Mouse (Mus musculus) stomach, postnatal 0 days (tissue): ENCODE results near the gene Mfrp. TPM values are rescaled to one million over a fixed set of nuclear protein-coding genes. Genes with fewer than 3 reads are reported as not detected.

Experiments used
- ATAC-seq: fragments of 200-750 bp; cut with Nextera tagmentation; 2 replicates; pipeline ENCODE4 v1.8.0; 2017; ENCODE audit not compliant: low FRiP score, low TSS enrichment
- DNase-seq: peaks from one replicate; pipeline ENCODE4 v3.0.0-alpha.2; 2016; ENCODE audit warnings: low spot score
- H3K27ac ChIP-seq: fragments of 300-500 bp; sonication (generic); replicated peaks from 2 replicates; pipeline ENCODE4 v1.5.1; 2014; ENCODE audit warnings: mild to moderate bottlenecking, control low read depth
- H3K27me3 ChIP-seq: fragments of 300-500 bp; sonication (generic); 2 replicates; pipeline ENCODE4 v1.6.1; 2014; ENCODE audit warnings: low read length; ENCODE audit not compliant: control insufficient read depth, insufficient read depth
- H3K36me3 ChIP-seq: fragments of 300-500 bp; sonication (generic); 2 replicates; pipeline ENCODE4 v1.6.1; 2014; ENCODE audit warnings: low read length, mixed read lengths; ENCODE audit not compliant: control insufficient read depth, insufficient read depth
- H3K4me1 ChIP-seq: fragments of 300-500 bp; sonication (generic); replicated peaks from 2 replicates; pipeline ENCODE4 v1.6.1; 2014; ENCODE audit warnings: antibody characterized with exemption; ENCODE audit not compliant: control insufficient read depth, insufficient read depth
- H3K4me2 ChIP-seq: fragments of 300-500 bp; sonication (generic); replicated peaks from 2 replicates; pipeline ENCODE4 v1.6.1; 2014; ENCODE audit warnings: low read depth, mild to moderate bottlenecking, control low read depth, moderate library complexity
- H3K4me3 ChIP-seq: fragments of 300-500 bp; sonication (generic); 2 replicates; pipeline ENCODE4 v1.5.1; 2014; ENCODE audit warnings: low read depth, low read length, control low read depth
- H3K9ac ChIP-seq: fragments of 300-500 bp; sonication (generic); 2 replicates; pipeline ENCODE4 v1.6.1; 2014; ENCODE audit warnings: mild to moderate bottlenecking, low read length, control low read depth, mixed read lengths
- H3K9me3 ChIP-seq: fragments of 300-500 bp; sonication (generic); 2 replicates; pipeline ENCODE4 v1.6.1; 2016; ENCODE audit warnings: low read length; ENCODE audit not compliant: control insufficient read depth
- CTCF ChIP-seq: IDR thresholded peaks from 2 replicates; pipeline ENCODE4 v1.5.1; 2016; ENCODE audit warnings: antibody characterized with exemption, low read depth, mild to moderate bottlenecking, moderate library complexity
- EP300 ChIP-seq: optimal IDR thresholded peaks from 2 replicates; pipeline ENCODE3; 2016; ENCODE audit warnings: antibody characterized with exemption
- WGBS: fragments of 180-500 bp; shearing (Covaris S2); extraction: QIAGEN DNeasy Blood & Tissue Kit; methylation state at CpG from one replicate; pipeline ENCODE4 v1.1.7; 2014; 5-methylcytosine and 5-hydroxymethylcytosine counted together
- polyA plus RNA-seq: library from polyadenylated mRNA; unstranded; fragments of >200 nt; fragmentation: Nextera tagmentation; extraction: Ambion mirVana; gene quantifications from 2 replicates; pipeline ENCODE4 v1.2.1, GENCODE M21; 2015

The Mfrp gene
- polyA plus RNA-seq, 1 experiment from 2014 or later, result not detected

DNA sequence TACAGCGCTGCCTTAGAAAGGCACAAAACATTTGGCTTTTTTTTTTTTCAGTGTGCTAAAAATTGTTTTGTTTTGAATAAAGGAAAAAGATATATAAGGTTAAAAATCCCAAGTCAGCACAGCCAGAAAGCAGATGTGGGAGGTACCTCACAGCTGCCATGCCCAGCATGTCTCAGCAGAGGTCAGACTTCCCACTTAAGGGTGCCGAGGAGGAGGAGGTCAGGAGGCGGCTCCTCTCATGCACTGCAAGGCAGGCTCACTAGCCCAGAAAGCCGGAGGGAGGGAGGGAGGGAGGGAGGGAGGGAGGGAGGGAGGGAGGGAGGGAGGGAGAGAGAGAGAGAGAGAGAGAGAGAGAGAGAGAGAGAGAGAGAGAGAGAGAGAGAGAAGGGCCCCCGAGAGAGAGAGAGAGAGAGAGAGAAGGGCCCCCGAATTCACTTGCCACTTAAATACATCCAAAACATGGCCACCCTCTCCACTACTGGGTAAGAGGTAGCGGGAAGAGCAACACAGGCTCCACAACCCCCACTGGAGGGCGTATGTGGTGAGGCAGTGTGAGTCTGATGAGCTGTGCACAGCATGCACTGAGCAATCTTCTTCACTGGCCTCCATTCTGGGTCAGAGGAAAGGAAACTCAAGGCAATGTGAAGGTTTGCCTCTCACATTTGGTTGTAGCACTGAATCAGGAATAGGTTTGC lies 42.6 kb downstream of the Mfrp start:
- no peak for DNase-seq
- WGBS, result 49% methylated on average over 5 of the region's 8 CpGs
- no peaks in the 10 kb centered on the region for H3K27me3 ChIP-seq
- no peaks in the 10 kb centered on the region; the same call in 1 of the 2 replicates for H3K4me1 ChIP-seq
- H3K36me3 ChIP-seq, result 0 out of 2 replicates have a peak, but pooled peaks cover 2% of the 10 kb centered on the region
- TF ChIP-seq CTCF, result peak; percentile 59
- no peak for TF ChIP-seq EP300
- H3K4me2 ChIP-seq, result no peak overlapping the region
- no peak overlapping the region for H3K9ac ChIP-seq
- H3K27ac ChIP-seq, result peak overlapping the region; percentile 58; the same call in 1 of the 2 replicates
- no peaks in the 10 kb centered on the region for H3K9me3 ChIP-seq
- H3K4me3 ChIP-seq, result no peak overlapping the region
- ATAC-seq, result peak; percentile 68; the same call in 1 of the 2 replicates

DNA sequence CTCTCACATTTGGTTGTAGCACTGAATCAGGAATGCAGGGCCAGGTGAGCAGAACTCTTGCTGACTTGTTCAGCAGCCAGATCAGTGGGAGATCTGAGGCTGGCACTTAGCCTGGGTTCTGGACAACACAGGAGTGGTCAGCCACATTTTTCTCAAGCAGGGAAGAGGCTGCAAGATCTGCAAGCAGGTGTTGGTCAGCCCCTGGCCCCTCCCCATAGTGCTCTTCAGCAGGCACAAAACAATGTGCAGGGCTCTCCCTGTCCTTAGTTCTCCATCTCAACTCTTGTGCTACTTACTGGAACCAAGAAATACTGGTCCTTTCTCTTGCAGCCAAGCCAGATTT lies 43.2 kb downstream of the Mfrp start:
- TF ChIP-seq CTCF (no peak), EP300 (no peak)
- Histone ChIP-seq H3K9ac (no peak overlapping the region), H3K27ac (peak overlapping the region; percentile 58; the same call in 1 of the 2 replicates), H3K27me3 (no peaks in the 10 kb centered on the region), H3K9me3 (no peaks in the 10 kb centered on the region), H3K4me3 (no peak overlapping the region), H3K4me2 (no peak overlapping the region), H3K4me1 (no peaks in the 10 kb centered on the region; the same call in 1 of the 2 replicates), H3K36me3 (0 out of 2 replicates have a peak, but pooled peaks cover 2% of the 10 kb centered on the region)
- ATAC-seq (no peak), DNase-seq (no peak)

DNA sequence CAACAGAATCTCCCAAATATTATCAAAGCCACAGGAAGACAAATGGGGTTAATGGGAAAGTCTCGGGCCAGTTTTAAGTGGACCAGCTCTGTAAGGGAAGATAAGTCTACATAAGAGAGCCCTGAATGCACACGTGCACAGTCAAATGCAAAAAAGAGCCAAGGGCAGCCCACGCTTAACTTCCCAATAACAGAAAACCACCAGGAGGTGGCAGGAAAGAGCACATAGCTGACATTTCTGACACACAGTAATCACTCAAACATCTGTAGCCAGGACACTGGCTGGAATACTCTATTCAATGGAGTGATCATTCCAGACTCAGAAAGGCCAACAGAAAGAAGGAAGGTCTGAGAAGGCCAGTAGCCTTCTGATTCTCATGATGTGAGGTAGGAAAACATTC lies 45.8 kb downstream of the Mfrp start:
- no peak for DNase-seq
- H3K4me1 ChIP-seq, result no peaks in the 10 kb centered on the region
- no peaks in the 10 kb centered on the region for H3K9me3 ChIP-seq
- H3K27me3 ChIP-seq, result no peaks in the 10 kb centered on the region
- H3K36me3 ChIP-seq, result 0 out of 2 replicates have a peak, but pooled peaks cover 6% of the 10 kb centered on the region
- no peak overlapping the region for H3K4me2 ChIP-seq
- peak; percentile 68 for TF ChIP-seq CTCF
- no peak for TF ChIP-seq EP300
- no peak overlapping the region for H3K4me3 ChIP-seq
- WGBS, result 46% methylated on average over 3 of the region's 3 CpGs
- no peak for ATAC-seq
- no peak overlapping the region for H3K27ac ChIP-seq
- H3K9ac ChIP-seq, result no peak overlapping the region

Other genes starting within 250 kb of the Mfrp start
- 4.2 and 4.5 TPM in 2 replicates for gene Thy1, start 58.3 kb upstream of the Mfrp start, polyA plus RNA-seq
- gene Usp2, start 34.7 kb upstream of the Mfrp start, polyA plus RNA-seq, result 11.6 and 20.2 TPM in 2 replicates
- gene C1qtnf5, start 5.5 kb downstream of the Mfrp start, polyA plus RNA-seq, result 5.3 and 6.5 TPM in 2 replicates
- gene Gm49380, start 11.8 kb downstream of the Mfrp start, polyA plus RNA-seq, result 0.05 TPM in 1 of 2 replicates, not detected in the other
- 22.0 and 22.2 TPM in 2 replicates for gene Rnf26, start 11.8 kb downstream of the Mfrp start, polyA plus RNA-seq
- 43.9 and 44.5 TPM in 2 replicates for gene Mcam, start 32.7 kb downstream of the Mfrp start, polyA plus RNA-seq
- 4.9 and 5.7 TPM in 2 replicates for gene Cbl, start 132.3 kb downstream of the Mfrp start, polyA plus RNA-seq
- not detected in 2 replicates for gene Ccdc153, start 138.9 kb downstream of the Mfrp start, polyA plus RNA-seq
- gene Pdzd3, start 149.7 kb downstream of the Mfrp start, polyA plus RNA-seq, result 0.08 and 0.13 TPM in 2 replicates
- 9.2 and 10.7 TPM in 2 replicates for gene Nlrx1, start 166.9 kb downstream of the Mfrp start, polyA plus RNA-seq
- 1.4 TPM in 2 replicates for gene Abcg4, start 186.9 kb downstream of the Mfrp start, polyA plus RNA-seq
- 8.9 and 9.4 TPM in 2 replicates for gene Hinfp, start 203.9 kb downstream of the Mfrp start, polyA plus RNA-seq
- 7.4 and 7.5 TPM in 2 replicates for gene C2cd2l, start 218.6 kb downstream of the Mfrp start, polyA plus RNA-seq
- 26.9 and 27.8 TPM in 2 replicates for gene Dpagt1, start 224.3 kb downstream of the Mfrp start, polyA plus RNA-seq
- gene H2afx, start 233.0 kb downstream of the Mfrp start, polyA plus RNA-seq, result 78.7 and 93.6 TPM in 2 replicates
- gene Hmbs, start 242.5 kb downstream of the Mfrp start, polyA plus RNA-seq, result 68.8 and 71.5 TPM in 2 replicates